Mouse (Mus musculus): ENCODE results near the gene Telo2. TPM values are rescaled to one million over a fixed set of nuclear protein-coding genes. Genes with fewer than 3 reads are reported as not detected.
"Not testable (repeated sequence)": the region's sequence is repeated elsewhere in the genome, so short reads cannot be mapped to it uniquely, and the experiment has no call there.

Gene Telo2
- 23.7 and 44.4 TPM in 2 replicates for total RNA-seq (2017)

GRCm38 (mm10) chr17:25115664-25116432, at the start of gene Telo2:
TSS of gene Telo2 (minus strand) at chr17:25115967.
- peak; percentile 92 for ATAC-seq (replicated peaks; ENCODE audit: low read depth, poor library complexity, severe bottlenecking)

- ATAC-seq (replicated peaks; ENCODE audit: low read depth, poor library complexity, severe bottlenecking): no peak
These were observed 49.0 kb upstream of the Telo2 start for GRCm38 (mm10) chr17:25164770-25165169.

- ATAC-seq (replicated peaks; ENCODE audit: low read depth, poor library complexity, severe bottlenecking): no peak
These were observed 47.6 kb upstream of the Telo2 start for GRCm38 (mm10) chr17:25163387-25163786.

DNA sequence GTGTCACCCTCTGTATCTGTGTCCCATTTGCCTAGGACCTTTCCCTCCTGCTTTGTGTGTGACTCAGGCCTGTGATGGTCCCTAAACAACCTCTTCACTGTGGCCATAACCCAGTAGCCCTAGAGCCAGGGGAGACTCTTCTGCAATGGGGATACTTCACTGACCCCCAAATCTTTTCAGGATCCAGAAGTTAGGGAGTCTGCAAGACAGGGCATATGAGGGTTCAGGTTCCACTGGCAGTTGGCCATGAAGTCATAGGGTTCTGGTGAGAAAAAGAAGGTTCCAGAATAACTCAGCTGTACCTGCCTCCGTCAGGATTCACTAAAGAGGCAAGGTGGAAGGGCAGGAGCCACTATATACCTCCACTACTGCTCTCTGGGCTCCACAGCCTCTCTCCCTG, 46.4 kb upstream of the Telo2 start, which contains the start of gene Ccdc154:
Gene Ccdc154 (plus strand): TSS at position 301 of the 400 bp plus-strand sequence.
- no peak for ATAC-seq (replicated peaks; ENCODE audit: low read depth, poor library complexity, severe bottlenecking)

DNA sequence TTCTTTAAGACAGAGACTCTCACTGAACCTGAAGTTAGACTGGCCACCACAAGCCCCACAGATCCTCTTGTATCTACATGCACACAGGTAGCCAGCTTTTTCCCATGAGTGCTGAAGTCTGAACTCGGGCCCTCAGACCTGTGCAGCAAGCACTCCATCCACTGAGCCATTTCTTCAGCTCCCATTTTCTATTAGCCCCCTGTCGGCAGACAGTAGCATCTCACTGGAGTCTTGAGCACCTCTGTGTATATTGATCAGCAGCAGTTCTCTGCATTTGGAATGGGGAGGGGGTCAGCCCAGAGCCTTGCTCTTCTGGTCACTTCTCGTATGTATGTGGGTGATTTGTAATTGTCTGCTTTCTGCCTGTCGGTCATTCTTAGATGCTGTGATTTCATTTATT, 24.2 kb upstream of the Telo2 start:
- no peak for ATAC-seq (replicated peaks; ENCODE audit: low read depth, poor library complexity, severe bottlenecking)

GRCm38 (mm10) chr17:25138803-25139202, 23.0 kb upstream of the Telo2 start:
- 0 out of 2 replicates have a peak, but pooled peaks have one; percentile 36 for ATAC-seq (replicated peaks; ENCODE audit: low read depth, poor library complexity, severe bottlenecking)

DNA sequence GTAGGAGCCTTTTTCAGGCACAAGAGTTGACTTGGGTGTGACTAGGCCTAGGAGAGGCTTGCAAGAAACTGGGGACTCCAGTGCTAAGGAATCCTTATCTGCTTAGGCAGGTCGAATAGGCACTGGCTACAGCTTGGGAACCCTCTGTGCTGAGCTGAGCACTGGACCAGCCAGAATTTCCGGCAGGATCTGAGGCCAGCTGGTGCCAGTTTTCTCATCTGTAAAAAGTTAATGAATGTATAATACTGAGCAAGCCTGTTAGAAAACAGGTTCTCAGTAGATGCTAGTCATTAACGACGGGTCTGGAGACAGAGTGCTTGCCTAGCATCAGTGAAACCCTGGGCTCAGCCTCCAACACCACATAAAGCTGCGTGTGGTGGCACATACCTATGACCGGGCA, 19.9 kb upstream of the Telo2 start:
- no peak for ATAC-seq (replicated peaks; ENCODE audit: low read depth, poor library complexity, severe bottlenecking)

DNA sequence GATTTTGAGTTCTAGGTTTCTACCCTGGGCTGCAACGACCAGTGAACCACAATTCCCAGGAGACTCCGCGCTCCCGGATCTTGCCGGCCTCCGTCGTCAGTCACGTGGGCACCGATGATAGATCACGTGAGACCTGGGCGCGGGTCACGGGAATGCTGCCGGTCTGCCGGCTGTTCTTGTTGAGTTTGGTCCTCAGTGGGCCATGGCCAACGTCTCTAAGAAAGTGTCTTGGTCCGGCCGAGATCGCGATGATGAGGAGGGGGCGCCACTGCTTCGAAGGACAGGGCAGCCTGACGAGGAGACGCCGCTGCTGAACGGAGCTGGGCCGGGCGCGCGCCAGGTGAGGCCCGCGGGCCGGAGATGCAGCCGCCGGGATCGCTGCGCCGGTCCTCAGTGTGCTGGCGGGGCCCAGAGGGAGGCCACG, 17.5 kb upstream of the Telo2 start, which contains the start of gene Clcn7:
Gene Clcn7 (plus strand): TSS at position 117 of the 424 bp plus-strand sequence.
- ATAC-seq (replicated peaks; ENCODE audit: low read depth, poor library complexity, severe bottlenecking): peak; percentile 93

DNA sequence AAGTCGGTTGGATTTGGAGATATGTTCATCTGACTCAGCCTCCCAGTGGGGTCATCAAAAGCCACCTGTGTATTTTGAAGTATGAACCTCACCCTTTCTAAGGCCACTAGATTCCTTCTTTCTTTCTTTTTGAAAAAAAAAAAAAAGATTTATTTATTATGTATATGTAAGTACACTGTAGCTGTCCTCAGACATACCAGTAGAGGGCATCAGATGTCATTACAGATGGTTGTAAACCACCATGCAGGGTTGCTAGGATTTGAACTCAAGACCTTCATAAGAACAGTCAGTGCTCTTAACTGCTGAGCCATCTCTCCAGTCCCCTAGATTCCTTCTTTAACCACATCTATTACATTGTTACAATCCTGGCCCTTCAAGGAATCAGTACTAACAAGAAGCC, 14.3 kb upstream of the Telo2 start:
- no peak for ATAC-seq (replicated peaks; ENCODE audit: low read depth, poor library complexity, severe bottlenecking)

DNA sequence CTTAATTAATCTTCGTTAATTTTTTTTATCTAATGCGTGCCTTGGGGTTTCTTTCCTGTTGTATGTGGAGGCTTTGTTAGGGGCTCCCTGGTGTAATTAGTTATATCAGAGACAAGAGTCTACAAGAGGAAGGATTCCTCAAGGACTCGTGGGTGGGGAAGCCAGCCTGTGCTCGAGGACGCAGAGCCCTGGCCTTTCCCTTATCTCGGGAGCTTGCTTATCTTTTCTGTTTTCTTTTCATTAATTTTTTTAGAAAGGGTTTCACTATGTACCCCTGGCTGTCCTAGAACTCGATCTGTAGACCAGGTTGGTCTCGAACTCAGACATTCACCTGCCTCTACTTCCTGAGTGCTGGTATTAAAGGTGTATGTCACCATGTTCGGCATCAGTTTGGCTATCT, 11.9 kb upstream of the Telo2 start:
- no peak for ATAC-seq (replicated peaks; ENCODE audit: low read depth, poor library complexity, severe bottlenecking)

GRCm38 (mm10) chr17:25127079-25127478, 11.3 kb upstream of the Telo2 start:
- peak; percentile 46; the same call in 1 of the 2 replicates for ATAC-seq (replicated peaks; ENCODE audit: low read depth, poor library complexity, severe bottlenecking)

DNA sequence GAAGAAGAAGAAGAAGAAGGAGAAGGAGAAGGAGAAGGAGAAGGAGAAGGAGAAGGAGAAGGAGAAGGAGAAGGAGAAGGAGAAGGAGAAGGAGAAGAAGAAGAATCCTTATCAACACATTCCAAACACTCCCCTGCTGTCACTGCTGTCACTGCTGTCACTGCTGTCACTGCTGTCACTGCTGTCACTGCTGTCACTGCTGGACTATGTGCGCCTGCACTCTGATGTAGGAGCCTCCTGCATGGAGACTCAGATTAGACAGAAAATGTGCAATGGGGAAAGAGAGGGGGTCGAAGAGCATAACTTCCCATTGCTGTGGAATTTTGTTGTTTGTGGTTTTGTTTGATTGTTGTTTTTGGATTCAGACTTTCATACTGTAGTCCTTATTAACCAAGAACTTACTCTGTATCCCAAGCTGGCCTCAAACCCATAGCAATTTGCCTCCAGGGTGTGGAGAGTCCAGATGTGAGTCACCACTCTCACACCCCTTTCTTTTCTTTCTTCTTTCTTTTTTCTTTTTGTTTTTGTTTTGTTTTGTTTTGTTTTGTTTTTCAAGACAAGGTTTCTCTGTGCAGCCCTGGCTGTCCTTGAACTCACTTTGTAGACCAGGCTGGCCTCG, 9.8 kb upstream of the Telo2 start:
- not testable (repeated sequence) for ATAC-seq (replicated peaks; ENCODE audit: low read depth, poor library complexity, severe bottlenecking)

DNA sequence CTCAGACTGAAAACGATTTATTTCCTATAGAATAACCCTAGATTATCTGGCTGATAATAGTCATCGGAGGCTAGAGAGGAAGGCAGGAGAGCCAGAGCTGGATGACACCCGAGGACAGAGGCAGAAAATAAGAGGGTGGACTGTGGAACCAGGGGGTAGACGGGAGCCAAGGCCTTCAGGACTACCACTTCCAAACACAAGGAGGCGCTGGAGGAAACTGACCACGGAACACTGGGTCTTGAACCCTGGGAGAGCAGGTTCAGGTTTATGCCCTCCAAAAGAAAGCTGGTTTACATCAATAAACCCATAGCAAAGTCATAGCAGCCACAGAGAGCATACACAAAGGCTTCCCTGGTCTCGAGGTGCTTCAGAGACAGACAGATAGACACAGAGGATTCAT, 8.2 kb upstream of the Telo2 start:
- peak; percentile 73 for ATAC-seq (replicated peaks; ENCODE audit: low read depth, poor library complexity, severe bottlenecking)

DNA sequence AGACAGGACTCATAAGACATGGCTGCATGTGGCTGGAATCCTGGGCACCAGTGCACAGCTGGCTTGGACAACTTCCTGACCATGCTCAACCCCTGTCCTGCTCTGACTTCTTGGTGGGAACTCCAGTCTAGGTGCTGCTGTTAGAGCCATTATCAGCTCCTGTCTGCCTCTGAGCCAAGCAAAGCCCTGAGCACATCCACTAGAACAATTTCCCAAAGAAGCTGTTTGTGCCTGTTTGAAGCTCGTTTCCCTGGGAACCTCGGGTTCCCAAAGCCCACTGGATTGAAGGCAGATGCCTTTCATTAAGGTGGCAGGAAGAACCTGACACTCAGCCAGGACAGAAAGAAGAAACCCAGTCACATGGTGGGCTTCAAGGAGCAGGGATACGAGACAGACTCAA, 4.6 kb upstream of the Telo2 start, which contains the start of gene Ptx4:
Gene Ptx4 (plus strand): TSS at position 355 of the 400 bp plus-strand sequence.
- ATAC-seq (replicated peaks; ENCODE audit: low read depth, poor library complexity, severe bottlenecking): no peak

DNA sequence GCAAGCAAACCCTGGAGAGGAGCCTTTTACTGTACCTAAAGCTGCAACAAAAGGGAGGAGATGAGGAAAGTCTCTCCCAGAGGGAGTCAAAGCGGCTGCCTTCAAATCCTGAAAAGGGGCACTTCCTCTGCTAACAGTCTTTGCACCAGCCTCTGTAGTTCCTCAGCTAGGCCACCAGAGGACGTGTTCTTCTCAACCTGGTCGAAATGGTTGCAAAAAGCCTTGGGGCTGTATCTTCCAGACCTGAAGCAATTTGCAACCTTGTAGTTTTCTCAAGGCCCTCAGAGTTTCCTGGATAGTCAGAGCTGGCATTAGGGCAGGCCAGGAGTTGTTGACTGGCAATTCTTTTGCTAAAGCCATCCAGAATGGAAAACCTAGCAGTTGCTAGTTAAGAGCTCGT, 1.5 kb upstream of the Telo2 start:
- ATAC-seq (replicated peaks; ENCODE audit: low read depth, poor library complexity, severe bottlenecking): no peak

GRCm38 (mm10) chr17:25114908-25115645, 690 bp downstream of the Telo2 start:
- peak; percentile 45 for ATAC-seq (replicated peaks; ENCODE audit: low read depth, poor library complexity, severe bottlenecking)

DNA sequence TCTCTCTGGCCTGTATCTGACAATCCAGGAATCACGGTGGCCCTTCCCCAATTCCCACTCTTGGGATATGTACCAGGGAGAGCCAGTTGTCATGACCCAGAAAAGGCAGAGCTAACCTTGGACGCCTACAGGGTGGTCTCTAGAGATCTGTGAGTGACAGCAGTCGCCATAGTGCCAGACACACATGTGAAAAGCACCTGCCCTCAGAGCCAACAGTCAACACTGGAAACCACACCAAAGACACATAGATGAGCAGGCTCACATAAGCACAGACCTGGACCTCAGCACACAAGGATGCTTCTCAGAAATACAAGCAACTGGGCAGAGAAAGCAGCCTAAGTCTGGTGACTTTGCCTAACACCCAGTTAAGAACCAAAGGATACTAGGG, 3.4 kb downstream of the Telo2 start:
- no peak for ATAC-seq (replicated peaks; ENCODE audit: low read depth, poor library complexity, severe bottlenecking)

- no peak for ATAC-seq (replicated peaks; ENCODE audit: low read depth, poor library complexity, severe bottlenecking)
These were observed 3.9 kb downstream of the Telo2 start for GRCm38 (mm10) chr17:25111739-25112422.

DNA sequence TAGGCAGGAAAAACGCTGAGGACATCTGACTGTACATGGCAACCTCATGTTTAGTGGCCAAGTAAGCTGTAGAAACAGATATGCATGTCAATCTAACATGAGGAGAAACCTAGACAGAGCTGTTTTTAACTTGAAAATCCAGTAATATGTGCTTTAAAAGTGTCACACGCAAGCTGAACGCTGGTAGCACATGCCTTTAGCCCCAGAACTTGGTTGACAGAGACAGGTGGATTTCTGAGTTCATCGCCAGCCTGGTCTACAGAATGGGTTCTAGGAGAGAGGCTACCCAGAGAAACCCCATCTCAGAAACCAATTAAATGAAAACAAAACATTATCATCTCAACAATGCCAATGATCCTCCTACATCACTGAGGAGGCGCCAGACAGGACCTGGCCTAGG, 4.5 kb downstream of the Telo2 start:
- no peak for ATAC-seq (replicated peaks; ENCODE audit: low read depth, poor library complexity, severe bottlenecking)

DNA sequence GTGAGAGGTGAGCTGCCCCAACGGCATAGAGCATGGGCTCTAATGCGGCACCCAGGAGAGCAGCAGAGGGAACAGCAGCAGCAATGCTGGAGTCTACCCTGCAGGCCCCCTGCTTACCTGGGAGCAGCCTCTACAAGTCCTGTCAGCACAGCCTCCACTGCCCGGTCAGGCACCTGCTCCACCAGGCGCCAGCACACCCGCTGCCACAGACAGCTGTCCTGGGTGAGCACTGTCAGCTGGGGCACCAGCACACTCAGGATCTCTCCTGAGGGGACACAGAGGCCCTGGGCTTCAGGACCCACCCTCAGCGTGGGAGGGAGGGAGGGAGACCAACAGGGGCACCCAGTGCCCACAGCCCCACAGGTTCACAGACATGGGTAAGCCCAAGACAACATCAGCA, 5.2 kb downstream of the Telo2 start:
- no peak for ATAC-seq (replicated peaks; ENCODE audit: low read depth, poor library complexity, severe bottlenecking)
